Mouse (Mus musculus): ENCODE results near the gene Grcc10.
A peak's percentile ranks its signal among the peaks of the same experiment; 100 is the strongest.

Gene Grcc10

GRCm38 (mm10) chr6:124757351-124757880 is 16.2 kb upstream of the Grcc10 start:
- DNase-seq (ENCODE audit: inconsistent age in 2 of 2, low spot score in 1 of 2) = no peak

DNA sequence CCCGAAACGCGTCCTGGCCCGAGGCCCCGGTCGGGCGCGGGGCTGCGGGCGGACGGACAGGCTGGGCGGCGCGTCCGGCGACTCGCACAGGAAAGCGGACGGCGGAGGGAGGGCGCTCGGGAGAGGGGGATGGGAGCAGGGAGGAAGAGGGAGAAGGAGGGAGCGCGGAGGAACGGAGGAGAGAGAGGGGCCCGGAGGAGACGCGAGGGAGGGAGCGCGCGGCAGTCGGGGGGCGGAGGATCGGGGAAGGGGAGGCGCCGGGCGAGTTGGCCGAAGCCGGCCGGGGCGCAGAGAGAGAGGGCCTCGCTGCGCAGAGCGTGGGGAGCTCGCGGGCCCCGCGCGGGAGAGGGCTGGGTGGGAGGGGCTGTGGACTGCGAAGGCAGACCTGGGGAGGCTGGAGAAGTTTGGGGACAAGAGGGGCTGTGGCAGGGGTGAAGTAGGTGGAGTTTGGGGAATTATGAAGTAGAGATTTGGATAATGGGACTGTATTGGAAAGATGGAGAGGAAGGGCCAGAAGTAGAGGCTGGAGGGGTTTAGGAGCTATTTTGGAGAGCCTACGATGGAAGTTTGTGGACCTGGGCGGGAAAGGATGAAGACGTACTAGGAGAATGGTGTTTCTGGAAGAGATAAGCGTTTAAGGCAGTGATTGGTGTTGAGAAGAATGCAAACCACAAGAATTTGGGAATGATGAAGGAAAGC is 15.6 kb upstream of the Grcc10 start:
- DNase-seq (ENCODE audit: inconsistent age in 2 of 2, low spot score in 1 of 2) = peak; percentile 90 to 96

DNA sequence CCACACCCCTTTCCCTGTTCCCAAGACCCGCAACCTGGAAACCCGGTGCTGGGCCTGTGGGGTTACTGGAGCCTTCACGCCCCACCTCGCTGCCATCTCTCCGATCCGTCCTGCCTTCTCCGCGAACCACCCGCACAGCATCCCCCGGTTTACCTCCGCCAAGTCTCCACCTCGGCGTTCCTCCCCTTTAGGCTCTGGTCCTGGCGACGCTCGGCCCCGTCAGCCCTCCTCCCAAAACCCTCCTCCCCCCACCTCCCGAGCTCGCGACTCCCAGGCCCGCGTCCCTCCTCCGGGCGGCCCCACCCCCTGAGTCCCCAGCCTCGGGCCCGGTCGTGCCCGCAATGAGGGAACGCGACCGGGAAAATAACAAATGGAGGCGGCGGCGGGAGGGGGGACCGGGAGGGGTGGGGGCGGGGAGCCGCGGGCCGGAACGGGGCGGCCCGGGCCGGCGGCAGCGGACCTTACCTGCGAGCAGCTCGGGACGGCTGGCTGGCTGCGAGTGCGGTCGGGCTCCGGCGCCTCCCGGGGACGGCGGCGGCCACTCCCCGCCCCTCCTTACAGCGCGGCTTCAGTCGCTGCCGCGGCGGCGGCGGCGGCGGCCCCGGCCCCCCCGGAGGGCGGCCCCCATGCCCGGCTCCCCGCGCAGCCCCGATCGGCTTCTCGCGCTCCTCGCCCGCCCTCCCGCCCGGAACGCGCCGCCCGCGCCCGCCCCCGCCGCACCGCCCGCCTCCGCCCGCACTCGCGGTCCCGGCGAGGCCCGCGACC is 14.8 kb upstream of the Grcc10 start, which contains the start of the genes Gm45234 and Atn1:
TSS of gene Gm45234 (minus strand) at position 191 of the 765 bp plus-strand sequence.
TSS of gene Atn1 (minus strand) at position 694 of the 765 bp plus-strand sequence.
- DNase-seq (ENCODE audit: inconsistent age in 2 of 2, low spot score in 1 of 2) = peak; percentile 86 to 92

GRCm38 (mm10) chr6:124755306-124755705 is 14.1 kb upstream of the Grcc10 start:
- no peak for DNase-seq (ENCODE audit: inconsistent age in 2 of 2, low spot score in 1 of 2)

GRCm38 (mm10) chr6:124753861-124754260 is 12.7 kb upstream of the Grcc10 start:
- no peak for DNase-seq (ENCODE audit: inconsistent age in 2 of 2, low spot score in 1 of 2)

DNA sequence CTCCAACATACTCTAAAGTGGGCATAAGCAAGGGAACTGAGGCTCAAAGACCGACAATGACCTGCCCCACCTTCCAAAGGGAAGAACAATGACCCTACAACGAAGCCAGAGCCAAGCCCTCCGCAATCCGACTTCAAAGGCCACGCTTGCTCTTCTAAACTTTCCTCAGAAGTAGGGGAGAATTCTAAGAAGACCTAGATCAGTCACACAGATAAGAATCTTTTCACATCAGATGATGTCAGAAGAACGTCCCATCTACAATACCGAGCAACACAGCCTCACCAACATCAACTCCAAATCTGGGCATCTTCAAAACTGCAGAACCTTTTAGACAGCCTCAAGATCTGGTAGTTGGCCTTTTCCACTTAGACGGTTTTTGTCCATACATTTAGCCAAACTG is 9.2 kb upstream of the Grcc10 start:
- peak in 1 of 2 experiments; percentile 73 for DNase-seq (ENCODE audit: inconsistent age in 2 of 2, low spot score in 1 of 2)

DNA sequence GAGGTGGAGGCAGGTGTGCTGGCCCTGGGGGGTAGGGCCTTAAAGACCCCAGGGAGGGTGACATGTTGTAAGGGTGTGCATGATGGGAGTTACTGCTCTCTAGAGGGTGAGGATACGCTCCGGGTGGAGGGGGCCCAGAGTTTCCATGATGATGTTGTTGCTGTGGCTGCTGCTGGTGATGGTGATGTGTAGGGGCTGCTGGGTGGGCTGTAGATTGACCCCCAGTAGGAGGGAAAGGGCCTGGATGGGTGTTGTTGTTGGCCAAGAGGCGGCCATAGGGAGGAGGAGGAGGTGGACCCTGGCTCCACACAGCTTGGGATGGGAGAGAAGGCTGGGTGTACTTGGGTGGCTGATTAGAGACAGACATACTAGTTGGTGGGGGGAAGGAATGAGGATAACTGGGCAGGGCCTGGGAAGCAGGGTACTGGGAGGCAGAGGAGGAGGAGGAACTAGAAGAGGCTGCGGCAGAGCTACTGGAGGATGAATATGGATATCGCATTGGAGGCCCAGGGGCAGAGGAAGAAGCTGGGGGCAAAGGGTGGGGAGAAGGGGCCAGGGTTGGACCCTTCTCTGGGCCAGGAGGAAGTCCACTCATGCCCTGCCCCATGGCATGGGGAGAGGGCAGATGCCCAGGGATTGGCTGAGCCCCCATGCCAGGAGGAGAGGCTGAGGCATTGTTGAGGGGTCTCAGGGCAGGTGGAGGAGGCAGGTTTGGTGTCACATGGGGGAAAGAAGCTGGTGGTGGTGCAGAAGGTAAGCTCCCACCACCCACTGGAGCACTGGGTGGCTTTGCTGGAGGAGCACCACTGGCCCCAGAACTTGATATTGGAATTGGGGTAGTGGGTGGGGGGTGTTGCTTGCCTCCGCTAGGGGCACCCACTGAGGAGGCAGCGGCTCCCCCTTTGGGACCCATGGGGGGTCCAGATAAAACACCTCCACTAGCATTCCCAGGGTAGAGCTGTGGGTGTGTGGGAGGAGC is 5.8 kb upstream of the Grcc10 start:
- DNase-seq (ENCODE audit: inconsistent age in 2 of 2, low spot score in 1 of 2) = peak in 1 of 2 experiments; percentile 49

- no peak for DNase-seq (ENCODE audit: inconsistent age in 2 of 2, low spot score in 1 of 2)
Measured at GRCm38 (mm10) chr6:124746296-124746605, 5.1 kb upstream of the Grcc10 start.

- DNase-seq (ENCODE audit: inconsistent age in 2 of 2, low spot score in 1 of 2) = peak; percentile 97 to 98
Measured at GRCm38 (mm10) chr6:124745490-124746295, 4.5 kb upstream of the Grcc10 start.

DNA sequence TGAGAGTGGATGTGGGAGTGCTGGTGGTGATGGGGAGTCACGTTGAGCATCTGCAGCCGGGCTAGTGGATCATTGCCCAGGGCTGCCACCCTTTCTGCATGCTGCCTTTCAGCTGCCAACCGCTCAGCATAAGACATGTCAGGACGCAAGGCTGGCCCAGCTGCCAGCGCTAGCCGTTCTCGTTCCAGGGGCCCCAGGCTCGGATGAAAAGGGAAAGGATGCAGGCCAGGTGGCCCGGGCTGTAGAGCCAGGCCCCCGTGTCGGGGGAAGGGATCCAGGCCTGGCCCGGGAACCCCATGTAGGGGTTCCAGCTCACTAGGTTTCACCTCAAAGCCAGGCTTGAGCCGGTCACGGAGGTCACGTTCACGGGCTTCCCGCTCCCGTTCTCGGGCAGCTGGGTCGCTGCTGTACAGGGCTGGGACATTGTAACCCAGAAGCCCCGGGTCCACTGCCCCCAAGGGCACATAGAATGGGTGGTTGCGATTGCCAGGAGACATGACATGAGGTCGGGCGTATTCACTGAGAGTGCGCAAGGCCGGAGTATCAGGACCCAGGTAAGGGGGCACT is 3.7 kb upstream of the Grcc10 start:
- no peak for DNase-seq (ENCODE audit: inconsistent age in 2 of 2, low spot score in 1 of 2)

DNA sequence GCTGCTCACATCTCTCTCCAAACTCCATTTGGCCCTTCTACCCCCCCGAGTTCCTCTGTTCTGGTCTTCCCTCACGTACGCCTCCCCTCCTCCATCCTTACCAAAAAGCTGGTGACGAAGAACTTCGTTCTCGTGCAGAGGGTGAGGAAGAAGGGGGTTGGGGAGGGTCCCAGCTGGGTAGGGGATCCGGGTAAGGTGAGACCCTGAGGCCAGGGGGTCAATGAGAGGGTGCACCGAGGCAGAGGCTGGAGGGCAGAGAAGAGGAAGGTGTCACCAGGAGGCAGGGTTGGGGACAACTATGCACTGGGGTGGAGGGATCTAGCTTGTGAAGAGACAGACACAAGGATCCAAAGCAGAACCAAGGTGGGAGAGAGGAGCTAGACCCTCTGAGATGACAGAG is 2.5 kb upstream of the Grcc10 start:
- DNase-seq (ENCODE audit: inconsistent age in 2 of 2, low spot score in 1 of 2) = no peak

DNA sequence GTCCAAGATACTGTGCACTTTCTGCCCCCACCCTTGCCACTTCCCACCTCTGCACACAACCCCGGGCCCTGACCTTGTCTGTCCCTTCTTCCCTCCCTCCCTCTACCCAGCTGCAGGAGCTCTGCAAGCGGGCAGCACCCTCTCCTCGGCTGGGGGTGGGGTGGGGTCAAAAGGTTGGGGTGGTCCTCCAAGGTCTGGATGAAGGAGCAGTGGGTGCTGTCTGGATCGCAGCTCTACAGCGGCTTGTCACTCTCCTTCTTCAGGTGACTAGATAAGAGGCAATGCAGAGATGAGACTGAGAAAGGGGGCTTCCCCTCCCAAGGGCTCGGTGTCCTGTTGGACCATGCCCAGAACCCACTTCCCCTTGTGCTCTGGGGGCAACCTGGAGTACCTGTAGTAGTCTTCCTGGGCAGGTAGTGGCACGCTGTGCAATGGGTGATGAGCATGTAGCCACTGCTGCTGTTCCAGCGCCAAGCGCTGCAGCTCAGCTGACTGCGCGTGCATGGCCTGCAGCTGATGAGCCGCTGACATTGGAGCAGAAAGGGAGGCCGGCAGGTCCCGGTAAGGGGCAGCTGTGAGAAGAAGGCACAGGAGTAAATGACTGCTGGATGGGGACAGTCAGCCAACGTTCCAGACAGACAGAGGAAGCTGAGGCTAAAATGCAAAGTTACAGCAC is 1.8 kb upstream of the Grcc10 start:
- DNase-seq (ENCODE audit: inconsistent age in 2 of 2, low spot score in 1 of 2) = peak in 1 of 2 experiments; percentile 60

GRCm38 (mm10) chr6:124741842-124742241 is 668 bp upstream of the Grcc10 start:
- DNase-seq (ENCODE audit: inconsistent age in 2 of 2, low spot score in 1 of 2) = no peak

- no peak for DNase-seq (ENCODE audit: inconsistent age in 2 of 2, low spot score in 1 of 2)
Measured at GRCm38 (mm10) chr6:124740211-124740887, 825 bp downstream of the Grcc10 start.

- DNase-seq (ENCODE audit: inconsistent age in 2 of 2, low spot score in 1 of 2) = no peak
Measured at GRCm38 (mm10) chr6:124739231-124739796, 1.9 kb downstream of the Grcc10 start.

DNA sequence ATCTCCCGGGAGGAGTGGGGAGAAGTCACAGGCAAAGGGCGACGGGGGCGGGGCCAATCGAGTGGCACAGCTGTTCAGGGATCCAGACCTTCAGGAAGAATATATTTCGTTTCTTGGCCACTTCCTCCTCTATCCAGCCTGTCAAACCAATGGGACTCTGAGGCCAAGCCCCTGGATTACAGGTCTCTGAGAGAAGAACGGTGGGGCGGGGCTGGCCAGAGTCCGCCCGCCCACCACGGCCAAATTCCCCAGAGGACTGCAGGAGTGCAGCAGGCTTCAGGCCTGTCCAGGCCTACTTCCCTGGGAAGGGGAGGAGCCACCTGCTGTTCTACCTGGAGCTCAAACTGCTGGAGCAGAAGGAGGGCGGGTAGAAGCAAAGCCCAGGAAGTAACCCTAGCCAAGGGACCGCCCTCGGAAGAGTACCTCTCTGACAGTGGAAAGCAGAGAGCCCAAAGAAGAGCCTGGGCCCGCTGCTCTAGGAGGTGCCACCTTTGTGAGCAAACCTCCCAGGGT is 2.6 kb downstream of the Grcc10 start, which contains the start of gene Ptpn6:
TSS of gene Ptpn6 (minus strand) at position 204 of the 513 bp plus-strand sequence.
- DNase-seq (ENCODE audit: inconsistent age in 2 of 2, low spot score in 1 of 2) = peak in 1 of 2 experiments; percentile 68

DNA sequence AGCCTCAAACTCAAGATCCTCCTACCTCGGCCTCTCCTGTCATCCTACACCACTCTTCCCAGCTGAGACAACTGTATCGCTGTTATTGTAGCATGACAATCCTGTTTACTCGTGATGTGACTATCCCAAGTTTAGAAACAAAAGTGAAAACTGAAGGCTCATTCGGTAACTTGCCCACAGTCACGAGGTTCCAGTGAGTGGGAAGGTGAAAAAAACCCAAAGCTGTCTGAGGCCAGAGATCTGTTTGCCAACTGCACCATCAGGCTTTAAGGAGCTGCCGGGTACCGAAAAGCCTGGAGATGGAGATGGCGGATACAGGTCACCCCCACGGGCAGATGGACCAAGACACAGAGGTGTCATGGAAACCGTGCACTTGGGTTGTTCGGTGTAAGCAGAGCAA is 4.1 kb downstream of the Grcc10 start:
- no peak for DNase-seq (ENCODE audit: inconsistent age in 2 of 2, low spot score in 1 of 2)

DNA sequence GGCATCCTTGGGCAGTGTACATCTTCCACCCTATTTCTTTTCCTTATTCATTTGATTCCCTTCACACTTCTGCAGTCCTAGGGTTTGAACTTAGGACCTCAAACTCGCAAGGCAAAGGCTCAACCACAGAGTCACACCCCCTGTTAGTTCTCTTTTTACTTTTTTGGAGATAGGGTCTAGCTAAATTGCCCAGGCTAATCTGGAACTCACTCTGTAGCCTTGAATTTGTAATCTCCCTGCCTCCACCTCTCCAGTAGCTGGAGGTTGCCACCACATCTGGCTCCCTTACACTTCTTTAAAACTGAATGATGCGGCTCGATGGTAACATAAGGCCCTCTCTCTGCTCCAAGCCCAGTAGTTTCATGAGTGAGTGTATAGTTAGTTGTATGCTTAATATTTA is 6.8 kb downstream of the Grcc10 start:
- DNase-seq (ENCODE audit: inconsistent age in 2 of 2, low spot score in 1 of 2) = no peak

Data from adrenal gland, adult (tissue).